In the genomic region with DNA sequence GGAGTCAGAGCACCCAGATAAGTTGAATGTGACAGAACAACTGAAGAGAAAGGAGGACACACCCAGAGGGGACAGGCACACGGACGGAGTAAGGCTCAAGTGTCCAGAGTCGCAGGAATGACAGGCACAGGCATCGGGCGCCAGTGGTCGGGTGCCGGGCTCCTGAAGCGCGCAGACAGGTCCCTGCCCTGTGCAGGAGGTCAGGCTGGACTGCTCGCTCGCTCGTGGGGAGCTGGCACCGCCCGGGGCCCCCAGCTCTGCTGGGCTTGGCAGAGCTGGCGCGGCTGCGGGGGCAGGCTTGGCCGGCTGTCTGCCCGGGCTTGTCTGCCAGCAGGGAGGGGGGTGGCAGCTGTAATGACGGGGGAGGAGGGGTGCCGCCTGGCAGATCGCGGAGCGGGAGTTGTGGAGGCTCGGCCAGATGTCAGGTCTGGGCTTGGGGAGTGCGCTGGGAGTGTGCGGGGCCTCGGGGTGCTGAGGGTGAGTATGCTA, we compare ENCODE assay signal across 8 mouse cellular contexts. TPM values are rescaled to one million over a fixed set of nuclear protein-coding genes. Genes with fewer than 3 reads are reported as not detected.
DNase-seq lines count a peak whose midpoint lies in the region; ATAC-seq and TF ChIP-seq lines count a peak whose summit lies in the region.

No protein-coding gene starts in this region.

- H3K9ac ChIP-seq in ES-Bruce4 (ENCODE audit: low read depth, poor library complexity, severe bottlenecking), result peak overlapping the region; percentile 79
- H3K9ac ChIP-seq in forebrain, embryonic 13.5 days, result peak overlapping the region; percentile 74

- H3K9me3 ChIP-seq in ES-Bruce4 (replicated peaks; ENCODE audit: control insufficient read depth, insufficient read depth, low read length, poor library complexity, severe bottlenecking), result no peaks in the 10 kb centered on the region
- no peaks in the 10 kb centered on the region for H3K9me3 ChIP-seq in forebrain, embryonic 13.5 days (replicated peaks)

- peak overlapping the region; percentile 88 for H3K4me3 ChIP-seq in ES-Bruce4 (ENCODE audit: low read depth, low read length)
- peak overlapping the region; percentile 59 for H3K4me3 ChIP-seq in forebrain, embryonic 13.5 days

- 0% methylated on average over 28 of the region's 28 CpGs for WGBS in forebrain, embryonic 13.5 days

- H3K27me3 ChIP-seq in ES-Bruce4 (ENCODE audit: control insufficient read depth, insufficient read depth, low read length, poor library complexity, severe bottlenecking), result no peaks in the 10 kb centered on the region
- peaks cover 27% of the 10 kb centered on the region for H3K27me3 ChIP-seq in forebrain, embryonic 13.5 days

- no peak for TF ChIP-seq EP300 in ES-Bruce4 (IDR thresholded peaks at IDR 0.05; ENCODE audit: insufficient read depth, low read depth, low read length)

- H3K4me1 ChIP-seq in ES-Bruce4 (ENCODE audit: control insufficient read depth, insufficient read depth, low read length), result no peaks in the 10 kb centered on the region
- peaks cover 37% of the 10 kb centered on the region for H3K4me1 ChIP-seq in forebrain, embryonic 13.5 days

- DNase-seq in layer of hippocampus, postnatal 25 days (ENCODE audit: extremely low spot score in 1 of 2, low spot score in 1 of 2), result peak; percentile 75 to 92
- DNase-seq in lung, postnatal 36 days, result peak; percentile 58
- peak; percentile 85 to 88 for DNase-seq in right cerebral cortex, adult 2 months (ENCODE audit: low spot score in 2 of 2)

- no peak for TF ChIP-seq POLR2A in ES-Bruce4 (IDR thresholded peaks at IDR 0.05; ENCODE audit: insufficient read depth, low read length)

- H3K27ac ChIP-seq in ES-Bruce4 (ENCODE audit: insufficient read depth, low read length), result no peak overlapping the region
- peak overlapping the region; percentile 54; the same call in 1 of the 2 replicates for H3K27ac ChIP-seq in forebrain, embryonic 13.5 days

- no peak for TF ChIP-seq CTCF in ES-Bruce4 (IDR thresholded peaks at IDR 0.05; ENCODE audit: low read depth, low read length)

- H3K36me3 ChIP-seq in ES-Bruce4 (ENCODE audit: control insufficient read depth, insufficient read depth, low read length, poor library complexity, severe bottlenecking), result no peaks in the 10 kb centered on the region
- no peaks in the 10 kb centered on the region for H3K36me3 ChIP-seq in forebrain, embryonic 13.5 days (ENCODE audit: poor library complexity, severe bottlenecking)

- ATAC-seq in cerebellum, adult (ENCODE audit: insufficient number of reproducible peaks, low FRiP score, low TSS enrichment), result peak; percentile 77
- peak; percentile 73 for ATAC-seq in forebrain, embryonic 13.5 days
- ATAC-seq in hematopoietic stem cell, adult 5-6 weeks (replicated peaks in 1 of 2; ENCODE audit: insufficient read depth in 1 of 2, low FRiP score in 2 of 2, low TSS enrichment in 1 of 2, low read depth in 1 of 2, poor library complexity in 2 of 2, severe bottlenecking in 2 of 2), result peak; percentile 5 to 18; a peak in 2 of 4 replicates
- no peak for ATAC-seq in monocyte, adult 5-6 weeks (replicated peaks; ENCODE audit: insufficient number of reproducible peaks, low FRiP score, low TSS enrichment, poor library complexity, severe bottlenecking)

- H3K4me2 ChIP-seq in forebrain, embryonic 13.5 days, result peak overlapping the region; percentile 99

RNA-seq across cellular contexts. Expression of gene Inka2, which starts 0.7 kb away (rescaled TPM):
- polyA plus RNA-seq in ES-Bruce4 (2011; ENCODE audit: insufficient read depth, insufficient read length, low read depth, missing spikeins), result 2.9 and 4.3 TPM in 2 replicates
- 2.5 and 3.6 TPM in 2 replicates for polyA plus RNA-seq in forebrain, embryonic 13.5 days (2015; fragmentation: Nextera tagmentation; extraction: Ambion mirVana)
- total RNA-seq in hematopoietic stem cell, adult 5-6 weeks (2017), result 0.30 TPM in 1 of 2 replicates, not detected in the other
- total RNA-seq in layer of hippocampus, postnatal 25 days (2021), result 10 to 100 TPM; 61.9 to 72.7 TPM
- total RNA-seq in monocyte, adult 5-6 weeks (2017), result 0.21 to 0.29 TPM in 2 of 3 replicates, not detected in the other

RNA-seq across cellular contexts. Expression of gene Ddx20, which starts 17.7 kb away (rescaled TPM):
- 26.0 and 31.3 TPM in 2 replicates for polyA plus RNA-seq in ES-Bruce4 (2011; ENCODE audit: insufficient read depth, insufficient read length, low read depth, missing spikeins)
- polyA plus RNA-seq in forebrain, embryonic 13.5 days (2015; fragmentation: Nextera tagmentation; extraction: Ambion mirVana), result 36.2 and 38.3 TPM in 2 replicates
- total RNA-seq in hematopoietic stem cell, adult 5-6 weeks (2017), result 41.8 and 51.4 TPM in 2 replicates
- total RNA-seq in layer of hippocampus, postnatal 25 days (2021), result 10 to 100 TPM; 11.5 to 12.0 TPM
- 16.4 to 28.9 TPM (median 20.6 TPM) in 3 replicates for total RNA-seq in monocyte, adult 5-6 weeks (2017)

Comparison
In these comparisons a context has a peak if more than half of its experiments do, and no peak if none do; other contexts are left out.
1. RNA of gene Inka2, which starts 0.7 kb away (total RNA-seq): 61.9 to 72.7 TPM in layer of hippocampus, postnatal 25 days; 0.30 TPM in hematopoietic stem cell, adult 5-6 weeks and 0.21 to 0.29 TPM in monocyte, adult 5-6 weeks; every median in the first group is over 10 times any median in the second.
2. Peak in every context shown above with its lines, with median percentiles within 50 percentile points of each other: DNase-seq.